Mouse (Mus musculus) myocyte (in vitro differentiated cells): ENCODE data around the gene Nsun2.

Source experiments
- CEBPB ChIP-seq: IDR thresholded peaks from 2 replicates; pipeline ENCODE4 v1.6.1; 2011; ENCODE audit warnings: mild to moderate bottlenecking, moderate library complexity; ENCODE audit not compliant: poor library complexity, insufficient read depth, severe bottlenecking
- E2F4 ChIP-seq: IDR thresholded peaks from one replicate; pipeline ENCODE4 v1.6.1; 2011; ENCODE audit warnings: mild to moderate bottlenecking, control low read depth, moderate library complexity; ENCODE audit not compliant: insufficient read depth
- MAX ChIP-seq: IDR thresholded peaks from one replicate; pipeline ENCODE4 v1.6.1; 2011; ENCODE audit warnings: low read depth, mild to moderate bottlenecking, control low read depth
- MYOD1 ChIP-seq, 3 experiments: IDR thresholded peaks; one replicate each; pipeline ENCODE4 v1.6.1; 2011; ENCODE audit warnings: control low read depth in 2 of 3, low read depth in 2 of 3, mild to moderate bottlenecking in 2 of 3, moderate library complexity in 1 of 3; ENCODE audit not compliant: insufficient read length in 2 of 3, control insufficient read depth in 1 of 3
- MYOG ChIP-seq, 3 experiments: IDR thresholded peaks; one replicate each; pipeline ENCODE4 v1.6.1; 2011; ENCODE audit warnings: control low read depth in 2 of 3, low read depth in 2 of 3, mild to moderate bottlenecking in 2 of 3; ENCODE audit not compliant: insufficient read length in 2 of 3, control insufficient read depth in 1 of 3, insufficient read depth in 1 of 3
- POLR2A ChIP-seq: IDR thresholded peaks from one replicate; pipeline ENCODE4 v1.6.1; 2011; ENCODE audit warnings: low read depth, mild to moderate bottlenecking, control low read depth, moderate library complexity; ENCODE audit not compliant: insufficient read length
- POLR2AphosphoS2 ChIP-seq: IDR thresholded peaks from one replicate; pipeline ENCODE4 v1.6.1; 2011; ENCODE audit warnings: low read depth, control low read depth; ENCODE audit not compliant: insufficient read length
- REST ChIP-seq: IDR thresholded peaks from one replicate; pipeline ENCODE4 v1.6.1; 2011; ENCODE audit warnings: mild to moderate bottlenecking, control low read depth, moderate library complexity; ENCODE audit not compliant: insufficient read depth, insufficient read length
- SRF ChIP-seq: IDR thresholded peaks from one replicate; pipeline ENCODE4 v1.6.1; 2011; ENCODE audit warnings: low read depth; ENCODE audit not compliant: control insufficient read depth, insufficient read length
- TCF12 ChIP-seq: IDR thresholded peaks from one replicate; pipeline ENCODE4 v1.6.1; 2011; ENCODE audit warnings: mild to moderate bottlenecking, control low read depth; ENCODE audit not compliant: poor library complexity, insufficient read depth, severe bottlenecking
- TCF3 ChIP-seq: IDR thresholded peaks from one replicate; pipeline ENCODE4 v1.6.1; 2011; ENCODE audit warnings: low read depth, control low read depth; ENCODE audit not compliant: insufficient read length
- USF1 ChIP-seq: IDR thresholded peaks from one replicate; pipeline ENCODE4 v1.6.1; 2011; ENCODE audit warnings: low read depth, mild to moderate bottlenecking, control low read depth, moderate library complexity

- TF ChIP-seq POLR2A (no peak), MYOG (IDR thresholded peaks at IDR 0.05; ENCODE audit: control insufficient read depth in 1 of 3, insufficient read depth in 1 of 3, insufficient read length in 2 of 3, low read depth in 2 of 3) (no peak), MAX (no peak), USF1 (no peak), POLR2AphosphoS2 (no peak), E2F4 (no peak), MYOD1 (IDR thresholded peaks at IDR 0.05; ENCODE audit: control insufficient read depth in 1 of 3, insufficient read length in 2 of 3, low read depth in 2 of 3) (no peak), TCF12 (no peak), TCF3 (no peak), CEBPB (no peak), SRF (no peak), REST (no peak)
Observed at GRCm38 (mm10) chr13:69636375-69636774, 102.8 kb downstream of the Nsun2 start.
